Mouse (Mus musculus) R1 (cell line): Measurements from ENCODE around the gene Sgpp2.
A peak's percentile ranks its signal among the peaks of the same experiment; 100 is the strongest.

Source experiments
- DNase-seq: peaks from one replicate; pipeline ENCODE4 v3.0.0-alpha.2; 2018; ENCODE audit warnings: low read depth, low spot score

Sgpp2 gene

DNA sequence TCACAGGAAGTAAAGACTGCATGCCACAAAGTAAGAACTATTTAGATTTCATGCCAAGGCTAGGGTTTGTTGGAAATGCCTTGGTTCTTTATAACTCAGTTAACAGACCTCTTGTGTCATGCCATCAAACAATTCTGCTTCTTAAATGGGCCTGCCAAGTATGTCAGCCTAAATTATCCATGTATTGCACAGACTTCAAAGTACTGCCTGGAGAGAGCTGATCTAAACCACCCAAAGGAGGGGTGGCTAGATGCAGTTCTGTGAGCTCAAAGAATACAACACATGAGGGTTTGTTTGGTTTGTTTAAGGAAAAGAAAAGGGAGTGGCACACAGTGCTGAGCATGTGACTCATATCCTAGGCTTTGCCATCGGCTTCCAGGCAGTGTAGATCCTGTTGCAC lies 137.9 kb downstream of the Sgpp2 start:
- DNase-seq = no peak

DNA sequence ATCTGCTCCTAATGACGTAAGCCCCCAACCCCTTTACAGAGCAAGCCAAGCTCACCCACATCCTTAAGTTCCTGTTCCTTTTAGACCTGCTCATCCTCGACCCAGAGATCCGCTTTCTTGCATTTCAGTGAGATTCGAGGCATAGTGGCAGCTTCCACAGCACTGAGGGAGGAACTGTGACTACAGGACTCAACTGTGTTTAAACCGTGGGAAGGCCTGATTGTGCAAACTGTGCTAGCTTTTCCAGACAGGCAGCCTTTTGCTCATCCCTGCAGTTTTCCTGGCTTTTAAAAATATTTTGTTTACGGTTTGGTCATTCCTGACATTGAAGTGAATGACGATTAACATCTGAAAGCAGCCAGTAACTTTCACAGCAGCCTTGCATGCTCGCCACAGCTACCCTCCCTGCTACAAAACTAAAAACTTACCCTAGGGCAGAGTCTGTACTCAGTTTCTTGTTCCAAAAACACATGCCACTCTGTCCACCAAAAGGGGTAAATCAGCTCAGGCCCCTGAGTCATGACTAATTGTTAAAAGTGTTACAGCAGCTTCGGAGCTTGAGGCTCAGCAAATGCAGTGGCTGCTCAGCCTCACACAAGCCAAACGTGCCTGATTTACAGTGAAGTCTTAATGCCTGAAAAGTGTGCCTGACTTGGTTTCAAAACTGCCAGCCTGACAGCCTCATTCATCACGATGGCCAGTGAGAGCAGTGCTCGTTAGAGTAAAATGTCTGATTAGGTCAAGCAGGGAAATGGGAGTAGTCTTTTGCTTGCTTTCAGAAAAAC lies 141.1 kb downstream of the Sgpp2 start:
- DNase-seq = no peak

DNA sequence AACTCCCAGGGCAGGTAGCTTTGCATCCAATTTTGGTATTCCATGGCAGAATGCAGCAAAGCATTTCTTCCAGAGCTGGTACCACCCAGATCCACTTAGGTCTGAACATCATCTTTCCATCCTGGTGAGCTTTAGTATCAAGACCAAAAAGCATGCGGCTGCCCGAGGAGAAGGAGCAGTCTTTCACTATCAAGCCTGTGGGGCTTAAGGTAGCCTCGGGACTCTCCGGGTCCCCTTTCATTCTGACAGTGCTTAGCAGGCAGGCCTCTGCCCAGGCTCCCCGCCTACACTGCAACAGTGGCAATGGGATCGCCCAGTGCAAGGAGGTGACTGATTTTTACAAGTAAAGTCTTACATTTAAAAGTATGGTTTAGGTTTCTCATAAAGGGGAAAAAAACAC lies 142.4 kb downstream of the Sgpp2 start:
- no peak for DNase-seq

DNA sequence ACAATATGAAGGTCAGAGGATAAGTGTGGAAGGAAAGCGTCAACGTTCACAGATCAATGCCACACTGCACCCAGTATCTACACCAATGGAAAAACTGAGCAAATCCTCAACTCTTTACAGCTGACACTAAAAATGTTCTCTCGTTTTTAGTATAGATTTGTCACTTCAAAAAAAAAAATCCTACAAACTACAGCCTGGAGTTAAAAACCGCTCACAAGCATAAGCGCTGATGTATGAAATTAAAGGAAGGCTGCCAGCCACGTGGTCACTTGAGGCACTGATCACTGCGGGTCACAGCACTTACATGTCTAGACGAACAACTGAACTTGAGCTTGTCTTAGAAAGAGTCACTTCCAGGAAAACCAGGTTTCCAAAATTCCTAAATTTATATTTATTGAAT lies 143.7 kb downstream of the Sgpp2 start:
- DNase-seq = no peak

DNA sequence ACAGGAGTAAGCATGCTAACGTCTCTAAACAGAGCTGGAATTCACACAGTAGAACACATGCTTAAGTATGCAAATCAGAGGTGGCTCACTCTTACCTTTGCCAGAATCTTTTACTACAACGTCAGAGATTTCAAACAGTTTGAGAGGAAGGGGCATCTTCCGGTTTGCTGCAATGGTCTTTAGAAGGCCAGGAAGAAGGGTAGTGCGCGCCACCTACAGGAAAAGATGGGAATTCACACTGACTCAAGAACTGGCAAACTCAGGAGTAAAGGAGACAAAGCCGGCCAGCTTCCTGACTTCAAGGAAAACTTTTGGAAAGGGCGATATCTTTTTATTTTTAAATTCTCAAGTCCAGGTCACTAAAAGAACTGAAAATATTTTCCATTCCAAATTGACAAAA lies 144.5 kb downstream of the Sgpp2 start:
- DNase-seq = peak; percentile 79
